Mouse (Mus musculus): ENCODE results near the gene Arhgef9. TPM values are rescaled to one million over a fixed set of nuclear protein-coding genes. Genes with fewer than 3 reads are reported as not detected.

The Arhgef9 gene
- 3.4 and 5.1 TPM in 2 replicates for polyA plus RNA-seq (2012; rRNA removed)

DNA sequence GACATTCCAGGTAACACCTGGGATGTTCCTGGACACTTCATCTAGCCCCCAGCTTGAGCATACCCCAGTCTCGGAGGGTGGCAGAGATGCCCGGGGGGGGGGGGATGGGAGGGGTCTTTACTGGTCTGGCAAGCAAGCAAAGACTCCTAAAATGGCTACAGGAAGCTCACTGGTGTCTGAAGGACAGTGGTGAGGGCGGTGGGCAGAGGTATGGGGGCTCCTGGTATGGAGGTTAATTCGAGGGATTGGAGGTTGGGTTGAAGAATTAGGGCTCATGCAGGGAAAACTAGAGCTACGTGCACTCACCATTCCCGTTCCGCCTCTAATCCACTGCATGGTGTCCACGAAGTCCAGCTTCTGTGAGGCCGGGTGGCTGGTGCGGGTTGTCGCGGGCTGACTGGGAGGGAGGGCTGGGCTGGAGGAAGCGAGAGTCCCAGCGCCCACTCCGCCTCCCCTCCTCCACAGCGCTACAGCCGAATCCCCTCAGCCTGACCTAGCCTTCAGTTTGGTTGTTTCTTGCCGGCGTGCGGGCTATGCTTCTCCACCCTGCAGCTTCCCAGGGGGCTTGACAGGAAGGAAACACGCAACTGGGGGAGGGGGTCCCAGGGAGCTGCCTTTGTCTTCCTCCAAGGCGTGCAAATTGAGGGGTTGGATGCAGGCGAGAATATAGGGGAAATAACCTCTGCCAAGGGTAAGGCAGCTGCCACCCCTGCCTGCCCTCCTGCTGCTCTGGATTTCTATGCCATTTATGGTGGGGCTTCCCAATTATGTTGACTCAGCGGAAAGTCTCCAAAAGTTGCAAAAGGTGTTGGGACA is at the start of gene Arhgef9:
Gene Arhgef9 (minus strand): TSS at position 753 of the 816 bp plus-strand sequence.
- no peak for DNase-seq (ENCODE audit: low read depth)

DNA sequence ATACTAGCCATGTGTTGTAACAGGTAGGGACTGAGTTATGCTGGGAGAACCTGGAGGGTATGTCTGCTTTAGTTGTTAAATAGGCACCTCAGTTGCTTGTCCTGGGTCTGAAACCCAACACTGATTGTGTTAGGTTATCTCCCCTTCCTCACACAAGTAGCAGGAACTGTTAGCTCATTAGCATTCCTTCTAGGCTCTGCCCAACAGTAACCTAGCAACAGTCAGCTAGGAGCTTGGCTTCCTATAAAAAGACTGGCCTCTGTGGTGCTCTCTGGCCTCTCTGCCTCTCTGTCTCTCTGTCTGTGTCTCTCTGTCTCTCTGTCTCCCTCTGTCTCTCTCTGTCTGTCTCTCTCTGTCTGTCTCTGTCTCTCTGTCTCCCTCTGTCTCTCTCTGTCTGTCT is 42.2 kb upstream of the Arhgef9 start:
- no peak for DNase-seq (ENCODE audit: low read depth)

DNA sequence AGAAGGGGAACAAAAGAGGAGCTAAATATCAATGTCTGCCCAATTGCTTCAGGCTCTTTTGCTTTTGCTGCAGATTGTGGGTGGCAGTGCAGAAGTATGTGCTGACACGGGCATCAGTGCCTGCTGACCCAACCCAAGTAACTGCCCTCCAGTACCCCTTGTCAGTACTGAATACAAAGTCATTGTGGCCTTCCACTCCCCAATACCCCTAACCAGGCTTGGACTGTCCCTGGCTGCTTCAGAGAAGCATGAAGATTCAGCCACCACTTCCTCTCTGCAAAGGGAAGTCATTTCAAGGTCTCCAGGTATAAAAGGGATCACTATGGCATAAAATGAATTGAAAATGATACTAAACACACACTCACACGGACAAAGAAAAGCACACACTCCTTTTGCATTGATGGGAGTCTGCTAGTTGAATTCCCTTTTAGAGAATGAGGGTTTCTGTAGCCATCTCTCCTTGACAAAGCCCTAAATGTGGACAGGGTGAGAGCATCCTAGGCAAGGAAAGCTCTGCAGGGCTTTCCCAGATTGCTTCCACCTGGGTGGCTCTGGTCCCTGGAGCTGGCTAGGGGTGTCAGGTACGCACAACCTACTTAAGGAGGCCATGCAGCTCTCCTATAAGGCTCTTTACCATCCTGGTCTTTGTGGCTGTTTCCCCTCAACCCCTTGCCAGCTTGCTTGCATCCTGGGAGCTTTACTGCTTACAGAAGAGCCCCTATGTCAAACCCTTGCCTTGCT is 1.1 kb downstream of the Arhgef9 start:
- no peak for DNase-seq (ENCODE audit: low read depth)

DNA sequence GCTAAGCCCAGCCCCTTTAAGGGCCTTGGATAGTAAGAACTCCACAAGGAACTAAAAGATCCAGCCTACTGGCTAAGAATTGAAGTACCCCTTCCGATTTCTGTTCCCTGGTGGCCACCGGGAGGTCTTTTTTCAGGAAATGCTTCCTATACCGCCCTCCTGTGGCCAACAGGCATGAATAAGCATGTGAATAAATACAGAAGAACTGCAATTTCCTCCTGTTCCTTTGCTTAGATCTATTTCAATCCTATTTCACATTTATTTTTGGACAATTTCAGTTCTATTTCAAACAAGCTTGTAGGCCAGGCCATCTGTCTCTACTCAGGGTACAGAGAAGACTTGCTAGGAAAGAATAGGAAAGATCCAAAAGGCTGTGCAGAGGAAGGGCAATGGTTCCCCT is 20.7 kb downstream of the Arhgef9 start:
- DNase-seq (ENCODE audit: low read depth): no peak

DNA sequence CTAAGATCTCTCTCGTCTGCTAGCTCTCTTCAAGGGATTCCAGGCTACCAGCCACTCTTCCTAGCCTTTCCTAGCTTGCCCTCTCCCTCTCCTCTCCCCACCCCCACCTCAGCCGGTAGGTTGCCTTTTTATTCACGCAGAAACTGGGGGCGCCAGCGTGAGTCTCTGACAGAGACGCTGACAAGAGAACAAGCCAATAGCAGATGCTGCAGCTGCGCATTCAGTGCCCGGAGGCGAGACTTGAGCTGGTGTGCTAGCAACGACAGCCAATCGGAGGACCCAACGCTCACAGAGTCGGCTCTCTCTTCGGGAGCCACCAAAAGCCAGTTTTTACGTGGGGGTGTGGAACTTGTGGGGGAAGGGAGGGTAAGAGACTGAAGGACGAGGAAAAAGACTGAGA is 30.3 kb downstream of the Arhgef9 start:
- DNase-seq (ENCODE audit: low read depth): no peak

DNA sequence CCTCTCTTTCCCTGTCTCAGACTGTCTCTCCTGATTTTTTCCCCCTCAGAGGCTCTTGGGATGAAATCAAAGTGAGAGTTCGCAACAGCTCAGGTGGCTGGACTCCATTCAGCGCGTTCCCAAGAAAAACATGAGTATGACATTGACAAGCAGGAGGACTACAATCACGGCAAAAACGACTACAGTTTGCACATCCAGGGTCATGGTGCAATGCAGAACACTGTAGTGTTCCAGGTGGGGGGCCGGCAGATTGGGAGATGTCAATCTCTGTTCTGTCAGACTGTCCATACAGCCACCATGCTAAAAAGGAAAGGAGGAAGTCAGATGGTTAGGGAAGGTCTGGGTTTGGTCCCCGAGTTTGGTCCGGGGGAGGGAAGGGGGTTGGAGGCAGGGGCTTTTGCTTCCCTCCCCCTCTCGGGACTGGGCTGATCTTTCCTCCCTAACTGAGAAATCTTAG is 31.0 kb downstream of the Arhgef9 start:
- no peak for DNase-seq (ENCODE audit: low read depth)

DNA sequence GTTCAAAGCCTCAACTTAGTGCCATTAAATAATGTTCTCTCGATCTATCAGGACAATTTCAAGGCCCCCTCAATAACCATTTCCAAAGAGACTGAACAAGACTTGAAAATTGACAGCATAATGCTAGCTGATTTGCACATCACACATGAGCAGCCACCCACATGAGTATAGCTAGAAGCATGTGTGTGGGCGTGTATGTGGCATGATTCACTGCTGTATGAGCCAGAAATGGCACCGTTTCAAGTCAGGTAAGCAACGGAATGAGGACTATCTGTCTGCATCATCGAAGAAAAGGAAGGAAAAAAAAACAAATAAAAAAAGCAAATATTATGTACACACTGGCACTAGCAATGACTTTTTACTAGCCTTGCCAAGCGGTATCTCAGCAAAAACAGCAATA is 32.5 kb downstream of the Arhgef9 start:
- DNase-seq (ENCODE audit: low read depth): peak; percentile 51

DNA sequence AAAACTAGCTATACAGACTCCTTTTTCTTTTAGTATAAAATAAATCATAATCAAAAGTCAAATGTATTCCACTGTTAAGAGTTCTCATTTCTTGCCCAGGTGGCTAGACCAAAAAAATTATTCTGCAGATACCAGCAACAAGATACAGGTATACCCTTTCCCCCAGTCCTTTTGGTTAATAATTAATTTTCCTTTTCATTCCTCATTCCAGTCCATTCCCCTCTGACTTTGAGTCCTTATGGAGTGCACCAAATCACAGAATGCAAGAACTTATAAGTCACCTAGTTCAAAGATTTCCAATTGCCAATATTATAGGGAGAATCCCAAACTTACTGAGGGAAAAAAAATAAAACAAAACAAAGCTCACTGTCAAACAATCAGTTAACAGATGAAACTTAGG is 33.2 kb downstream of the Arhgef9 start:
- no peak for DNase-seq (ENCODE audit: low read depth)

DNA sequence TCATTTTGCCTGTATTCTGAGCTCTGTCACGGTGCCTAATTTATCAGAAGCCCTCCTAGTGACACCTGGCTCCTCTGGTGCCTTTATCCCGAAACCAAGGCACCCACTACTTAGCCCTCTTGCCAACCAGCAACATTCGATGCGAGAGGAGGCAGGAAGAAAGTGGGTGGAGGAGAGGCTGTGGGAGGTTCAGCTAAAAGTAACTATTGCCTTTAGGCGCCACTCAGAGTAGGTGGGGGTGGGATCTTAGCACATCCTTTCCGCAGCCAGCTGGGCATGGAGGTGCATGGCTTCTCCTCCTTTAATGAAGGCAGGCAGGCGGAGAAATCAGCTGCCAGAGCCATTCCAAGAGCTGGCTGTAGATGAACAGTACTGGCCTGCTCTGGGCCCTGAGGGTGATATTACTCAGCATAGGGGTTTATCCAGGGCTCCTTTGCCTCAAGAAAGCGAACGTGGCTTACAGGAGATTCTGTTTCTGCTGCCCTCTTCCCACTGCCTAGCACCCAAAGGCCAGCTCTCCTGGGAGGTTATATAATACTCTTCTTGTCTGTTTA is 39.7 kb downstream of the Arhgef9 start:
- DNase-seq (ENCODE audit: low read depth): no peak

DNA sequence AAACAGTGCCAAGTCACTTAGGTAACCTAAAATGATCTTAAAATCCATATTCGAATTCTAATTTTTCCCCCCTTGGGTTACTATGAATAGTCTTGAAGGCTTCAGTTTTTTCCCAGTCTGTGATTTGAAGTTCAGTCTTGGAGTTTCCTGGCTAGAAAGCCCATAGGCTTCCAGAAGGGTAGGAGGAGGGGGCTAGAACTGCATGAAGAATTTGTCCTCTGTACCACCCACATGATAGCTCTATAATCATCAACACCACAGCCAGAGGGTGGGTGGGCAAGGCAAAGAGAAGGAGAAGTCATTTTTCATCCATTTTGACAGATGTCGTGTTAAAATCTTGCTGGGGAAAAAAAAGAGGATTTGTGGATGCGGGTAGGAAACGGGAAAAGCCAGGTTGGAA is 58.0 kb downstream of the Arhgef9 start:
- no peak for DNase-seq (ENCODE audit: low read depth)

DNA sequence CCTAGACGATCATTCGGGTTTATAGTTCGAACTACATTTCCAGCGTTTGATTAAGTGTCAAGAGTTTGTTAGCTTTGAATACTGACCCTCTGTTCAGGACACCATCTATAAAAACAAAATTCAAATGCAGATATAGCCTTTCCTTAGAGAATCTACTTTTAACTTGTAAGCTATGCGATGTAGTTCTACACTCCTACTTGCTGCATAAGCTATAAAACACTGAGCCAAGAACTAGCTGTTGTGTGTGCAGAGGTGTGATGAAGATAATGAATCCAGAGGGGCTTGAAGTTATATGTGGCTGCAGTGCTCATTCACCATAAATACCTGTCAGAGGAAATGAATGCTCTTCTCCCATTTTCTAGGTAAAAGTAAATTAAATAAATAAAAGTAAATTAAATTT is 63.2 kb downstream of the Arhgef9 start:
- no peak for DNase-seq (ENCODE audit: low read depth)

DNA sequence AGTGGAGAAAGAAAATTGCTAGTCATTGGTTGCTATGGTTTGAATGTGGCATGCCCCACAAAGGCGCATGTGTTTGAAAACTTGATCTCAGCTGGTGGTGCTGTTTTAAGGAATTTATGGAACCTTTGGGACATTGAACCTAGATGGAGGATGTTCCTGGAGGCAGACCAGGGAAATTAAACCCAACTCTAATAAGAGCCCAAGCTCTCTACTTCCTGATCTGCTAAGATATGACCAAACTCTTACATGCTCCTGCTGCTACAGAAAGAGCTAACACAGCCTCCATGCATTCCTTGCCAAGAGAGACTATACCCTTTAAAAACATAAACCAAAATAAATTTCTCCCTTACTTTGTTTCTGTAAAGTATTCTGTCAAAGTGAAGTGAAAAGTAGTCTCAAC is 63.7 kb downstream of the Arhgef9 start:
- DNase-seq (ENCODE audit: low read depth): no peak

DNA sequence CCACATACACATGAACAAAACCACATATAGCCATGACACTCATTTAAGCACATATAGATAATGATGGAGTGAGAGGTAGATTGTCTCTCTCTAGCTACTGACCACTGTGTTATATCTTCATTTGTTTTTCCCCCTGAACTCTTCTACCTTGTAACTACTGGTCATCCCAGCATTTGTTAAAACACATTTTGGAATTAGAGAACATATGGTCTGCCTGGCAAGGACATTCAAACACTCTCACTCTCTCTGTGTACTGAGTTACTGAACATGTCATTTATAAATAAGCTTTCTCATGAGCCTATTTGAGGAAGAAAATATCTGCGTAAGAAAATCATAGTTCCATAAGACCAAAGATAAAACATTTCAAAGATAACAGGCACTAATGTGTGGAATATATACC is 64.9 kb downstream of the Arhgef9 start:
- no peak for DNase-seq (ENCODE audit: low read depth)

DNA sequence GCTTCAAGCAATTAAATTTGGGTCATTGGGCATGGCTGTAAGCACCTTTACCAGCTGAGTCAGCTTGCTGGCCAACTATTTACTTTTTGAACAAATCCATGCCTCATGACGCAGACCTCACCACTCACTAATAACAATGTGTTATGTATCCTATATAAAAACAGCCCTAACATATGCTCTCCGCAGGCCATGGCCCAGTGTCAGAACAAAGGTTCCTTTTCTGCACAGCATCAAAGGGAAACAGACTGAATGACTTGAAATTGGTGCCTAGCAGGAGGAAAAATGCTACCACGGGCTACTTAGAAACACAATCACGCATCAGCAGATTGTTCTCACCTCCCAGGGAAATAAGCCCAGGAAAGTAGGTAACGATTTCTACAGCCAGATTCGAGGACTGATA is 73.2 kb downstream of the Arhgef9 start:
- DNase-seq (ENCODE audit: low read depth): no peak

DNA sequence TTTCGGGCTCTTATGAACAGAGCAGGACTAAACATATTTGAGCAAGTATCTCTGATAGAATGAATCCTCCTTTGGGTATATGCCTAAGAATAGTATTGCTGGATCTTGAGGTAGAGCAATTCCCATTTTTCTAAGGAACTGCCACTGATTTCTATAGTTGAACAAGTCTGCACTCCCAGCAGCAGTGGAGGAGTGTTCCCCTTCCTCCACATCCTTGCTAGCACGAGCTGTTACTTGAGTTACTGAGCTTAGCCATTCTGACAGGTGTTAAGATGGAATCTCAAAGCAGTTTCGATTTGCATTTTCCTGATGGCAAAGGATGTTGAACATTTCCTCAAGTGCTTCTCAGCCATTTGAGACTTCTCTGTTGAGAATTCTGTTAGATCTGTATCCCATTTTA is 92.3 kb downstream of the Arhgef9 start:
- no peak for DNase-seq (ENCODE audit: low read depth)

DNA sequence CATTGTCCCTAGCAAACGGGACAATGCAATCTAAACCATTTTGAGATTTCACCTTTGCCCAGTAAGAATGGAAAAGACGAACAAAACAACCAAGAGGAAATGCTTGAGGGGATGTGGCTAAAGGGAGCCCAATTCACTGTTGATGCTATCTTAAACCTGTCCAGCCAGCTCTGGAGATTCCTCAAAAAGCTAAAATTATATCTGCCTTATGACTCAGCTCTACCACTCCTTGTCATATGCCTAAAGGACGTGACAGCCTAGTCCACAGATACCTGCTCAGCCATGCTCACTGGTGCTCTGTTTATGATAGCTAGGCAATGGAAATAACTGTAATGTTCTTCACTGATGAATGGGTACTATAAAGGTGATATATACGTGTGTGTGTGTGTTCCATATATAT is 109.0 kb downstream of the Arhgef9 start:
- peak; percentile 23 for DNase-seq (ENCODE audit: low read depth)

DNA sequence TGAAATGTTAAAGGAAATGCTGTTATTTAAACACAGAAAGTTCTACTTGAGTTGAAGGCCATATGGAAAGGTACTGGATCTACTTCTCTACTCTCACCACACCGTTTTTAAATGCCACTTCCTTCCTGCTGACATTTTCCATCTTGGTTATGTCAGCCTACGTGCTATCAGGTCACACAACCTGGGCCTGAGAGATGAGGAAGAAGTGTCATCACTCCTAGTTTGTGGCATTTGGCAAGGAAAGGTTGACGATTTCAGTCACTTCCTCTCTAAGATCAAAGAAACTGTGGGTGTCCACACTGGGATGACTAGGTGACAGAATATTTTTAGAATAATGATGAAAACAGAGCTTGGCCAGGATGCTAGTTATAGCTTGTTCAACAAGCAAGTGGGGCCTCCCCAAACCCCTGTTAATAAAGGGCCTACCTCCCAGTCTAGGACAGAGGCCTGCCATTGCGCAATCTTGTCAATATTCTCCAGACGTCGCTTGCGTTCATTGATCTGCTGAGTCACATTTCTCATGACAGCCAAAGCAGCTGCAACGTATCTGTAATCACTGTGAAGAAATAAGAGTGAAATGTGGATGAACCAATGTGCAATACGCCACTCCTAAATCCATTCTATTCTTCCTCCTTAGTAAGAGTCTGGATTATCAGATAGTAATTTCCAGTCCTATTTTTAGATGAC is 119.5 kb downstream of the Arhgef9 start:
- DNase-seq (ENCODE audit: low read depth): no peak

DNA sequence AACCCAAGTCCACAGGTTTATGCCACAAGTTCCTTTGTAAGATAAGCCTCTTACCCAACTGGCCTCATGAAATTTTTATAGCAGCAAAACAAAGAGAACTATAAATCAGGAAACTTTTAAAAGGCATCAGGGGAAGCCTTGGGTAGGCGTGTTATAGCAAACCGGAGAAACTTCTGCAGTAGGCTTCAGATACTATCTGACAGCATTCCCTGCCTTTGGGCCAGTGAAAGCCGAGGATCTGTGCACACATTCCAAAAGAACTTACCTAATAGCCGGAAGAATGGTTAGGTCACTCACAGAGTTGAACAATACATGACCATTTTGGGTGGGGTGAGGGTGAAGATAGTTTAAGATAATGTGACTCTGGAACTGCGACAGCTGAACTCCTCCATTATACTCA is 168.7 kb downstream of the Arhgef9 start:
- DNase-seq (ENCODE audit: low read depth): peak; percentile 50

DNA sequence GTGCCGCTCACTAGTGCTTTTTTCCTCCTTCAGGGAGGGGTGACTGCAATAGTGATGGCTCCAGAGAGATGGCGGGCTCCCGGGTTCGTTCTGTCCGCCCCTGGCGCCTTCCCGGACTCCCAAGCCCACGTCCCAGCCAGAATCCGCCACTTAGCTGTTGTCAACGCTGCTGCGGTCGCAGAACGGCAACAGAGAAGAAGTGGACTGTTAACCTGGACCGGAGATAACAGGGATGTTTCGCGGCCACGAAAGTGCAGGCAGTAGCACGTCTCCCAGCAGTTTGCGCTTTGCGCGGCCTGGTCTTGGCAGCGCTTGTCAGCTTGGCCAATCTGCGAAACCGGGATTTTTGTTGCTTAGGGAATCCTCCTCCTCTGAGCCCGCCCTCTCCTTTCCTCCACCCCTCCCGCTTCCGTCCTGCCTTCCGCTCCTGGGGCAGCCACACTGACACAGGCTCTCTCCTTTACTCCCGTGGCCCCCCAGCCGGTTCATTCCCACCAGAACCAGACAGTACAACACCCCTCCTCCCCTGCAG is 170.2 kb downstream of the Arhgef9 start, which contains the start of gene Spin4:
Gene Spin4 (minus strand): TSS at position 322 of the 532 bp plus-strand sequence.
- DNase-seq (ENCODE audit: low read depth): no peak

DNA sequence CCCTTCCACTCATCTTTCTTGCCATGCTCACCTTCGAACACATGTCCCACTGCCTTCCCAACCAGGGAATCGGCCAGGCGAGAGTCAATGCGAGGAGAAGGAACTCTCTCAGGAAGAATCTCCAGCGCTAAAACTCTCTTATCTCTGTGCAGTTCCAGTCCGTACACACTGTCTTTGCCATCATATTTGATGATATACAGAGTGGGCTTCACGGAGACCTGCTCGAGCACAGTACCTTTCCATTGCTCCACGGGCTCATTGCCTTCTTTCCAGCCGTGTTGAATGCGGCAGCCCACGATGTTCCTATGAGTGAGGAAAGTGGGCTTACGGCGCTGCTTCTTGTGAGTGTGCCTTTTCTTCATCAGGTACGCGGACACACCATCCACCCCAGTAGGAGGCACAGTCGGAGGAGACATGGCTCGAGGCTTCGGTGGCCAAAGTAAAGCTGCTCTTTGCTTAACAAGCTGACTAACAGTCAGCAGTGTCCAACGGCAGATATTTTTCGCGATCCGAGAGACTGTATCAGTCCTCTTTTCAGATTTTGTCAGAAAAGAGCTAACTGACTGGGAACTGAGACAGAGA is 170.8 kb downstream of the Arhgef9 start:
- DNase-seq (ENCODE audit: low read depth): no peak

DNA sequence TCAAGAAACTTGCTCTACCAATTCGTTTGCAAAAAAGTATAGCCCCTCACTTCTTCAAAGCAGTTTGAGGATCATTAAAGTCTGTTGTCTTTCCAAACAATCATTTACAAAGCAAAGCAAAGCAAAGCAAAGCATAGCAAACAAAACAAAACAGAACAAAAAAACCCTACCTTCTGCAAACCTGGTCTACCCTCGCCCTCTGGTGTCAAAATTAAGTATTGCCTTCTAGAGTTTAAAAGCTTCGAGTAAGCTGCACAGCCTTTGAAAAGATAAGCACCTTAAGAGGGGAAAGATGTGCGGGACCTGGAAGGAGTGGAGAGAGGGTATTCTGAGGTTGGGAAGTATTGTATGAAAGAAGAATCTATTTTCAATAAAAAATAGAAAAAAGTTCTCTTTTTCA is 184.6 kb downstream of the Arhgef9 start:
- no peak for DNase-seq (ENCODE audit: low read depth)
